Comparison of ENCODE assay signal across 8 mouse cellular contexts in genomic region chr19:36348801-36349486, GRCm38 (mm10). TPM values are rescaled to one million over a fixed set of nuclear protein-coding genes. Genes with fewer than 3 reads are reported as not detected.
A peak's percentile ranks its signal among the peaks of the same experiment; 100 is the strongest.
DNase-seq lines count a peak whose midpoint lies in the region; ATAC-seq lines count a peak whose summit lies in the region.

No protein-coding gene starts in this region.

- no peaks in the 10 kb centered on the region for H3K36me3 ChIP-seq in hindbrain, embryonic 15.5 days

- WGBS in hindbrain, embryonic 15.5 days = under 1% methylated on average over 84 of the region's 85 CpGs

- peak overlapping the region; percentile 86 for H3K4me3 ChIP-seq in hindbrain, embryonic 15.5 days

- 0 out of 2 replicates have a peak overlapping the region, but pooled peaks have one; percentile 43 for H3K27ac ChIP-seq in hindbrain, embryonic 15.5 days (replicated peaks)

- H3K9me3 ChIP-seq in hindbrain, embryonic 15.5 days = no peaks in the 10 kb centered on the region

- H3K9ac ChIP-seq in hindbrain, embryonic 15.5 days = peak overlapping the region; percentile 52

- peaks cover 13% of the 10 kb centered on the region; the same call in 1 of the 2 replicates for H3K4me1 ChIP-seq in hindbrain, embryonic 15.5 days (replicated peaks)

- H3K27me3 ChIP-seq in hindbrain, embryonic 15.5 days = peaks cover 30% of the 10 kb centered on the region; the same call in 1 of the 2 replicates

- H3K4me2 ChIP-seq in hindbrain, embryonic 15.5 days = peak overlapping the region; percentile 83

- peak; percentile 82 for DNase-seq in T-cell, adult 2 months (ENCODE audit: low spot score)
- DNase-seq in cerebellum, postnatal 14 days = peak; percentile 54 to 65
- DNase-seq in gastrocnemius, adult 18-20 months (ENCODE audit: low spot score) = peak; percentile 57
- peak; percentile 38 for DNase-seq in left cerebral cortex, adult 11 months (ENCODE audit: low spot score)
- peak; percentile 34 for DNase-seq in lung, postnatal 25 days (ENCODE audit: low spot score)
- DNase-seq in retina, embryonic 14.5 days (ENCODE audit: low spot score) = peak; percentile 58
- DNase-seq in thymus, postnatal 25 days = peak; percentile 77

- ATAC-seq in hindbrain, embryonic 15.5 days (ENCODE audit: low FRiP score, low read depth) = peak; percentile 80

RNA-seq across cellular contexts. Expression of gene Pcgf5, which starts 0.8 kb away (rescaled TPM):
- 10 to 100 TPM; 41.2 to 41.5 TPM for total RNA-seq in gastrocnemius, adult 18-20 months (2021)
- polyA plus RNA-seq in hindbrain, embryonic 15.5 days (2015; fragmentation: Nextera tagmentation; extraction: Ambion mirVana) = 9.5 and 9.6 TPM in 2 replicates

Comparison
In these comparisons a context has a peak if more than half of its experiments do, and no peak if none do; other contexts are left out.
1. Peak in every context shown above with its lines: DNase-seq, ATAC-seq, H3K4me3 ChIP-seq and H3K27ac ChIP-seq.